Mouse (Mus musculus) right cerebral cortex, postnatal 14 days (tissue): Measurements from ENCODE around the gene Vmn2r39.
"Not testable (repeated sequence)": the region's sequence is repeated elsewhere in the genome, so short reads cannot be mapped to it uniquely, and the experiment has no call there.

Source experiments
- DNase-seq: peaks from one replicate; pipeline ENCODE4 v3.0.0; 2022

The Vmn2r39 gene

DNA sequence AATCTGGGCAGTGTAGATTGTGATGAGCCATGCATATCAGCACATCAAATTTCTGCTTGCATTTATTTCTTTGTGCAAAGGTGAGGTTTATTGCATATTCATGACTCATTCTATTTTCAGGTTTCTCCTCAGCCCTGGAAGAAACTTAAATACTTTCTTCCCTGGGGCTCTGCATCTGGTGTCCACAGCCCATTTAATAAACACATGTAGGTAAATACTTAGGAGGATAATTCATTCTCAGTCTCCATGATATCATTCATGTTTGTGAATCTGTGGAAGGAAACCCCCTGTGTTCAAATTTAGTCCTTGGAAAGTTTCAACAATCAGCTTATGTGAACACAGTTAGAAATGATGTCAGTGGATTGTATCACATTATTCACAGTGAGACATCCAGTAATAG lies at the start of gene Vmn2r39:
Vmn2r39 (minus strand) TSS at position 101 of the 400 bp plus-strand sequence.
- not testable (repeated sequence) for DNase-seq

DNA sequence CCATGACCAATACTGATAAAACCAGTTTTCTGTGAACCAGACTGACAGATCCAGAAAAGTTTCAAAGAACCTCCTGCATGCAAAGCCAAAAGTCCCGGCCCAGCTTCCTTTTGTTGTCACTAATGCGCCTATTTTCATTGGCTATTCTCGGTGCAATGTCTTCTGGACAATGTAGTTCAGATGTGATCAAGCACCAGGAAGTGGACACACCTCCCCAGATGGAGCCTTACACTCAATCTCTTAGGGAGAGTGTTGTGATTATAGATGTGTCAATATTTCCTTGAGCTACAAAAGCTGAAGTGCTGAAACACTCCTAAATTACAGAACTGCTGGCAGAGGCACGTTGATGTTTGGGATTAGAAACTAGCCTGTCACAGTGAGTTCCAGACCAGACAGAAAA lies 34.8 kb upstream of the Vmn2r39 start:
- DNase-seq = not testable (repeated sequence)
